Mouse (Mus musculus) cortical plate, adult 2 months (tissue): ENCODE results near the gene 9430015G10Rik.

Experiments
- CTCF ChIP-seq: fragments of 200-500 bp; IDR thresholded peaks from 2 replicates; pipeline ENCODE4 v1.5.1; 2011; ENCODE audit warnings: mild to moderate bottlenecking, control low read depth, low read length; ENCODE audit not compliant: insufficient read depth; ENCODE audit errors: extremely low read depth
- POLR2A ChIP-seq: fragments of 200-500 bp; IDR thresholded peaks from 2 replicates; pipeline ENCODE4 v1.6.1; 2011; ENCODE audit warnings: mild to moderate bottlenecking, low read length, control low read depth; ENCODE audit not compliant: insufficient read depth; ENCODE audit errors: extremely low read depth

DNA sequence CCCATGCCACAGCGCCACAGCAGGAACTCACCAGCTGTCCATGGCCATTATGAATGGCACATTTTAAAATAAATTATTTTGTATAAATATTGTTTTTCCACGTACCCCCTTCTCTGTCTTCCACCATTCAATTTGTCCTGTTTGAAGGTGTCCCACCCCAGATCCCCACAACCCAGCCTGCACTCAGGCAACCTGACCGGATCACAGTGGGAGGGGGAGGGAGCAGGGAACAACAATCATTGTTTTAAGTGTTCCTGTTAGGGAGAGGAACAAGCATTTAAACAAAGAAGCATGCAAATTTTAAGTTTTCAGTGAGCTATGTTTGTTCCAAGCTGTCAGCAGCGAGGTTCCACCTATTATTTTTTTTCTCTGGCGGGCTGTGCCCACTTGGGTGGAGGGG, 23.6 kb downstream of the 9430015G10Rik start:
- TF ChIP-seq POLR2A (no peak), CTCF (no peak)
